Comparison of ENCODE assay signal across 20 mouse cellular contexts in genomic region chr9:31859446-31859845, GRCm38 (mm10). TPM values are rescaled to one million over a fixed set of nuclear protein-coding genes. Genes with fewer than 3 reads are reported as not detected.
A peak's percentile ranks its signal among the peaks of the same experiment; 100 is the strongest.
DNase-seq lines count a peak whose midpoint lies in the region; TF ChIP-seq lines count a peak whose summit lies in the region.
"Had no signal": no experiment of that assay in that cellular context is flagged by ENCODE, and none has a peak within 500 bp of the region (broad histone marks: within the 10 kb centered on the region; RNA-seq: fewer than 3 reads in every experiment).

No protein-coding gene starts in this region.

- no peaks in the 10 kb centered on the region for H3K36me3 ChIP-seq in myocyte (ENCODE audit: control insufficient read depth, insufficient read depth)
- H3K36me3 ChIP-seq: embryonic facial prominence, embryonic 10.5 days; embryonic facial prominence, embryonic 12.5 days; forebrain, embryonic 10.5 days; forebrain, embryonic 12.5 days had no signal

- H3K4me2 ChIP-seq in myocyte (ENCODE audit: low read depth) = peak overlapping the region; percentile 18

- no peaks in the 10 kb centered on the region for H3K79me2 ChIP-seq in myocyte (ENCODE audit: control insufficient read depth, insufficient read depth)

- peaks cover 18% of the 10 kb centered on the region for H3K27me3 ChIP-seq in myocyte (ENCODE audit: control insufficient read depth, insufficient read depth, insufficient read length)

- no peak for TF ChIP-seq POLR2A in myocyte (IDR thresholded peaks at IDR 0.05; ENCODE audit: insufficient read length, low read depth)

- intact Hi-C loops in heart, postnatal 25 days (cut with DNase I) = no loop called here

- no peak overlapping the region for H3K4me3 ChIP-seq in myocyte

- peak; percentile 18 for DNase-seq in heart, adult 11 months
- DNase-seq in heart, postnatal 25 days (ENCODE audit: low spot score) = no peak
- DNase-seq in 3T3-L1 (ENCODE audit: low read depth, low spot score) = peak; percentile 47
- peak; percentile 34 for DNase-seq in fibroblast of lung, adult 2 months (ENCODE audit: low read depth)
- DNase-seq in kidney, postnatal 10 days = no peak
- no peak for DNase-seq in retina, postnatal 1 day
- DNase-seq: adrenal gland, adult 8-10 months; adrenal gland, postnatal 14 days; adrenal gland, postnatal 36 days; cerebellum, adult 11-12 months; cerebellum, adult 2 months; cerebellum, adult 9-10 months had no signal

- no peak overlapping the region for H3ac ChIP-seq in myocyte (ENCODE audit: control insufficient read depth, insufficient read length)

TF ChIP-seq in myocyte, 11 proteins besides CTCF, POLR2A, EP300 and RAD21:
- TF ChIP-seq TCF3 (IDR thresholded peaks at IDR 0.05; ENCODE audit: insufficient read length, low read depth) = no peak
- no peak for TF ChIP-seq E2F4 (IDR thresholded peaks at IDR 0.05; ENCODE audit: insufficient read depth)
- TF ChIP-seq POLR2AphosphoS2 (IDR thresholded peaks at IDR 0.05; ENCODE audit: insufficient read length, low read depth) = no peak
- TF ChIP-seq CEBPB (IDR thresholded peaks at IDR 0.05; ENCODE audit: insufficient read depth, poor library complexity, severe bottlenecking) = no peak
- no peak for TF ChIP-seq MAX (IDR thresholded peaks at IDR 0.05; ENCODE audit: low read depth)
- no peak for TF ChIP-seq USF1 (IDR thresholded peaks at IDR 0.05; ENCODE audit: low read depth)
- no peak for TF ChIP-seq MYOD1 (IDR thresholded peaks at IDR 0.05; ENCODE audit: control insufficient read depth in 1 of 3, insufficient read length in 2 of 3, low read depth in 2 of 3)
- TF ChIP-seq SRF (IDR thresholded peaks at IDR 0.05; ENCODE audit: control insufficient read depth, insufficient read length, low read depth) = no peak
- no peak for TF ChIP-seq MYOG (IDR thresholded peaks at IDR 0.05; ENCODE audit: control insufficient read depth in 1 of 3, insufficient read depth in 1 of 3, insufficient read length in 2 of 3, low read depth in 2 of 3)
- no peak for TF ChIP-seq REST (IDR thresholded peaks at IDR 0.05; ENCODE audit: insufficient read depth, insufficient read length)
- TF ChIP-seq TCF12 (IDR thresholded peaks at IDR 0.05; ENCODE audit: insufficient read depth, poor library complexity, severe bottlenecking) = no peak

RNA-seq across cellular contexts. Expression of gene Barx2, which starts 53.8 kb away (rescaled TPM):
- under 1 TPM; 0.14 to 0.16 TPM for total RNA-seq in heart, postnatal 25 days (2021)
- polyA plus RNA-seq in myocyte (2012; fragmentation: generic; extraction: Trizol) = 0.05 TPM
- total RNA-seq: adrenal gland, adult 8-10 months; adrenal gland, postnatal 14 days; adrenal gland, postnatal 36 days; MEL had no signal
- polyA plus RNA-seq: C2C12; forebrain, embryonic 10.5 days; forebrain, embryonic 12.5 days; forebrain, embryonic 16.5 days had no signal

Comparison
In these comparisons a context has a peak if more than half of its experiments do, and no peak if none do; other contexts are left out.
1. DNase-seq: peak in heart, adult 11 months (single experiment), 3T3-L1 (single experiment) and fibroblast of lung, adult 2 months (single experiment); none in heart, postnatal 25 days (single experiment), kidney, postnatal 10 days (single experiment) and retina, postnatal 1 day (single experiment).